Mouse (Mus musculus) megakaryocyte, embryonic 14.5 days (primary cell): ENCODE measurements around the gene Egln1.

Experiments used
- FLI1 ChIP-seq: IDR thresholded peaks from 2 replicates; pipeline ENCODE4 v1.6.1; 2012; ENCODE audit warnings: low read length, inconsistent platforms, mixed read lengths
- GATA1 ChIP-seq: IDR thresholded peaks from 3 replicates; pipeline ENCODE4 v1.6.1; 2012; ENCODE audit warnings: mixed read lengths, low read length, inconsistent platforms, borderline replicate concordance

- no peak for TF ChIP-seq GATA1
- TF ChIP-seq FLI1: no peak
Measured at GRCm38 (mm10) chr8:124980036-124980435, 30.9 kb upstream of the Egln1 start.
